Mouse (Mus musculus) erythroblast, embryonic 14.5 days (primary cell): ENCODE measurements around the gene Appbp2.

ENCODE experiments used
- GATA1 ChIP-seq: IDR thresholded peaks from 2 replicates; pipeline ENCODE4 v1.6.1; 2012; ENCODE audit warnings: low read length, inconsistent platforms, mixed read lengths
- TAL1 ChIP-seq: IDR thresholded peaks from 3 replicates; pipeline ENCODE4 v1.6.1; 2012; ENCODE audit warnings: low read length, inconsistent platforms, mixed read lengths

DNA sequence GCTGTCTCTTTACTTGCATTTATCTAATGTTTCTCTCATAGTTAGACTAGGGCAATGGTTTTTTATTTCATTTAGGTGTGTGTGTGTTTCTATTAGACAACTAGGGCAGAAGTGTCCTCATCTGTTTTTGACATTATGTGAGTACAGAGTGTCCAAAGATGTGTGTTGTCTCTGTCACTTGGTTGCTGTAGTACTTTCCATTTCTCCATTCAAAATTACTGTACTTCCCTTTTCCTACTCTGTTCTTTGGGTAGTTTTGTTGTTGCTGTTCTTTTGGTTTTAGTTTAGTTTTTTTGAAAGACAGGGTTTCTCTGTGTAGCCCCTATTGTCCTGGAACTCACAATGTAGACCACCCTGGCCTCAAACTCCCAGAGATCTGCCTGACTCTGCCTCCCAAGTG lies 70.6 kb downstream of the Appbp2 start:
- no peak for TF ChIP-seq GATA1
- TF ChIP-seq TAL1 = no peak
